Mouse (Mus musculus): ENCODE measurements around the gene Loxl1.

GRCm38 (mm10) chr9:58272855-58273254 lies 40.1 kb downstream of the Loxl1 start:
- TF ChIP-seq TCF12 (IDR thresholded peaks at IDR 0.05; ENCODE audit: low read depth, low read length): peak; percentile 49; the same call in 1 of the 2 replicates
- TF ChIP-seq CTCF (conservative IDR thresholded peaks at IDR 0.05 in 1 of 2, IDR thresholded peaks at IDR 0.05 in 1 of 2; ENCODE audit: low read depth in 2 of 2, low read length in 2 of 2): no peak
- TF ChIP-seq USF2 (conservative IDR thresholded peaks at IDR 0.05; ENCODE audit: low read depth, low read length): no peak
- no peak for TF ChIP-seq USF1 (IDR thresholded peaks at IDR 0.05; ENCODE audit: low read depth, low read length)
- peak; percentile 81 for TF ChIP-seq ETS1 (conservative IDR thresholded peaks at IDR 0.05; ENCODE audit: low read depth, low read length)
- TF ChIP-seq UBTF (IDR thresholded peaks at IDR 0.05; ENCODE audit: low read depth, low read length): no peak

Data from CH12.LX (cell line).